Mouse (Mus musculus) myocyte (in vitro differentiated cells): ENCODE measurements around the gene Btbd11. TPM values are rescaled to one million over a fixed set of nuclear protein-coding genes. Genes with fewer than 3 reads are reported as not detected.

Experiments
- H3K27me3 ChIP-seq: one replicate; pipeline ENCODE4 v1.6.1; 2011; ENCODE audit not compliant: control insufficient read depth, insufficient read depth, insufficient read length
- H3K36me3 ChIP-seq: one replicate; pipeline ENCODE4 v1.6.1; 2011; ENCODE audit not compliant: control insufficient read depth, insufficient read depth
- H3K4me2 ChIP-seq: one replicate; pipeline ENCODE4 v1.6.1; 2011; ENCODE audit warnings: low read depth, control low read depth
- H3K4me3 ChIP-seq: one replicate; pipeline ENCODE4 v1.5.1; 2011; ENCODE audit warnings: mild to moderate bottlenecking, control low read depth, moderate library complexity
- H3K79me2 ChIP-seq: one replicate; pipeline ENCODE4 v1.6.1; 2011; ENCODE audit not compliant: control insufficient read depth, insufficient read depth
- H3ac ChIP-seq: one replicate; pipeline ENCODE4 v1.6.1; 2011; ENCODE audit not compliant: control insufficient read depth, insufficient read length
- CEBPB ChIP-seq: IDR thresholded peaks from 2 replicates; pipeline ENCODE4 v1.6.1; 2011; ENCODE audit warnings: mild to moderate bottlenecking, moderate library complexity; ENCODE audit not compliant: poor library complexity, insufficient read depth, severe bottlenecking
- E2F4 ChIP-seq: IDR thresholded peaks from one replicate; pipeline ENCODE4 v1.6.1; 2011; ENCODE audit warnings: mild to moderate bottlenecking, control low read depth, moderate library complexity; ENCODE audit not compliant: insufficient read depth
- MAX ChIP-seq: IDR thresholded peaks from one replicate; pipeline ENCODE4 v1.6.1; 2011; ENCODE audit warnings: low read depth, mild to moderate bottlenecking, control low read depth
- MYOD1 ChIP-seq, 3 experiments: IDR thresholded peaks; one replicate each; pipeline ENCODE4 v1.6.1; 2011; ENCODE audit warnings: control low read depth in 2 of 3, low read depth in 2 of 3, mild to moderate bottlenecking in 2 of 3, moderate library complexity in 1 of 3; ENCODE audit not compliant: insufficient read length in 2 of 3, control insufficient read depth in 1 of 3
- MYOG ChIP-seq, 3 experiments: IDR thresholded peaks; one replicate each; pipeline ENCODE4 v1.6.1; 2011; ENCODE audit warnings: control low read depth in 2 of 3, low read depth in 2 of 3, mild to moderate bottlenecking in 2 of 3; ENCODE audit not compliant: insufficient read length in 2 of 3, control insufficient read depth in 1 of 3, insufficient read depth in 1 of 3
- POLR2A ChIP-seq: IDR thresholded peaks from one replicate; pipeline ENCODE4 v1.6.1; 2011; ENCODE audit warnings: low read depth, mild to moderate bottlenecking, control low read depth, moderate library complexity; ENCODE audit not compliant: insufficient read length
- POLR2AphosphoS2 ChIP-seq: IDR thresholded peaks from one replicate; pipeline ENCODE4 v1.6.1; 2011; ENCODE audit warnings: low read depth, control low read depth; ENCODE audit not compliant: insufficient read length
- REST ChIP-seq: IDR thresholded peaks from one replicate; pipeline ENCODE4 v1.6.1; 2011; ENCODE audit warnings: mild to moderate bottlenecking, control low read depth, moderate library complexity; ENCODE audit not compliant: insufficient read depth, insufficient read length
- SRF ChIP-seq: IDR thresholded peaks from one replicate; pipeline ENCODE4 v1.6.1; 2011; ENCODE audit warnings: low read depth; ENCODE audit not compliant: control insufficient read depth, insufficient read length
- TCF12 ChIP-seq: IDR thresholded peaks from one replicate; pipeline ENCODE4 v1.6.1; 2011; ENCODE audit warnings: mild to moderate bottlenecking, control low read depth; ENCODE audit not compliant: poor library complexity, insufficient read depth, severe bottlenecking
- TCF3 ChIP-seq: IDR thresholded peaks from one replicate; pipeline ENCODE4 v1.6.1; 2011; ENCODE audit warnings: low read depth, control low read depth; ENCODE audit not compliant: insufficient read length
- USF1 ChIP-seq: IDR thresholded peaks from one replicate; pipeline ENCODE4 v1.6.1; 2011; ENCODE audit warnings: low read depth, mild to moderate bottlenecking, control low read depth, moderate library complexity
- polyA plus RNA-seq: library from polyadenylated mRNA; unstranded; fragments of >200 nt; fragmentation: generic; extraction: Trizol; gene quantifications from one replicate; pipeline ENCODE4 v1.2.1, GENCODE M21; 2012; ENCODE audit warnings: missing spikeins

Btbd11 gene
- polyA plus RNA-seq, 1 experiment: 6.8 TPM

DNA sequence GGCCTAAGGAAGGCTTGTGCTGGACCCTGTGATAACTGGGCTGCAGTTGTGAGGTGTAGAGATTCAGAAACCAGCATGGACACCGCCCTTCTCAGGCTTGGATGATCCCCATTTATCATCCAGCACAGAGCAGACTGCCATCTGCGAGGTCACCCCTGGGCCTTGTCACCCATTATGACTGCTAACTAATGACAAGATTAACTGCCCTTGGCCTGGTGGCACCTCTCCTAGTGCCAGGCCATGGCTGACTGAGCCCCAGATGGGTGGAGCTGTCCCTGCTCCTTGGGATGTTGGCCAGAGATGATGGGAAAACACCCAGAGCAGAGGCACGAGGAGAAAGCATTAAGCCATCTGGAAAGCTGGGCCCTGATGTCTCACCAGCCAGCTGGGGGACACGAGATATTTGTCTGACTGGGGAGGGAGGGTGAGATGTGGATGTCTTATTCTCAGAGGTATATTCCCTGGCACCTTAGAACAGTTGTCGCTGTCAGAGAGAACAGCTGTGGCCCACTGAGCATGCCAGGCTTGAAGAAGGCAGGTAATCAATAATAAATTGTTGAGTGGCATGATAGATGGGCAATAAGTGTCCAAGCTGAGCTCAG lies 121.7 kb downstream of the Btbd11 start:
- no peak overlapping the region for H3K4me3 ChIP-seq
- H3ac ChIP-seq: no peak overlapping the region
- H3K79me2 ChIP-seq: no peaks in the 10 kb centered on the region
- no peak for TF ChIP-seq REST
- TF ChIP-seq MYOD1 (IDR thresholded peaks at IDR 0.05; ENCODE audit: control insufficient read depth in 1 of 3, insufficient read length in 2 of 3, low read depth in 2 of 3): no peak
- no peak for TF ChIP-seq CEBPB
- no peak for TF ChIP-seq TCF3
- no peaks in the 10 kb centered on the region for H3K36me3 ChIP-seq
- no peaks in the 10 kb centered on the region for H3K27me3 ChIP-seq
- H3K4me2 ChIP-seq: no peak overlapping the region

- H3K27me3 ChIP-seq: no peaks in the 10 kb centered on the region
- no peaks in the 10 kb centered on the region for H3K36me3 ChIP-seq
- H3K4me2 ChIP-seq: no peak overlapping the region
- TF ChIP-seq POLR2AphosphoS2: no peak
- TF ChIP-seq MAX: no peak
- TF ChIP-seq SRF: no peak
- no peak for TF ChIP-seq E2F4
- TF ChIP-seq TCF3: no peak
- TF ChIP-seq USF1: no peak
- no peak for TF ChIP-seq POLR2A
- no peak for TF ChIP-seq TCF12
- TF ChIP-seq CEBPB: no peak
- TF ChIP-seq MYOD1 (IDR thresholded peaks at IDR 0.05; ENCODE audit: control insufficient read depth in 1 of 3, insufficient read length in 2 of 3, low read depth in 2 of 3): no peak
- TF ChIP-seq REST: no peak
- TF ChIP-seq MYOG (IDR thresholded peaks at IDR 0.05; ENCODE audit: control insufficient read depth in 1 of 3, insufficient read depth in 1 of 3, insufficient read length in 2 of 3, low read depth in 2 of 3): no peak
- H3K79me2 ChIP-seq: no peaks in the 10 kb centered on the region
- no peak overlapping the region for H3ac ChIP-seq
- H3K4me3 ChIP-seq: no peak overlapping the region
Observed at GRCm38 (mm10) chr10:85509000-85509399, 122.4 kb downstream of the Btbd11 start.

DNA sequence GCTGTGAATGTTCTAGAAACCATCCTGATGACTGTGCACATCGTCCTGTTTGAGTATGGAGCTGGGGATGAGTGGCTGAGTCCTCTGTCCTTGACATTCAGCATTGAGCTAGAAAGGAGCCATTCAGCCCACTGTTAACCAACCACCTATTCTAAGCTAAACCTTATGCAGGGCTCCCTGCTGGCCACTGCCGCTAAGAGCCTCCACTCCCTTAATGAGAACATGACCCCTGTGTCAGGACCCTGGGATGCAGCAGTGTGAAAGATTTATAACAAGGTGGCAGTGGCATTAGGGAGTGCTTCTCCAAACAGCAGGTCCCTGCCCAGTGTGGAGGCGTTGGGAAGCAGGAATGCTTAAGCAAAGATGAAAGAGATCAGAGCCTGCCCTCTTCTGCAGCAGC lies 123.7 kb downstream of the Btbd11 start:
- Histone ChIP-seq H3K36me3 (no peaks in the 10 kb centered on the region), H3K27me3 (no peaks in the 10 kb centered on the region), H3K4me2 (no peak overlapping the region), H3ac (no peak overlapping the region), H3K4me3 (no peak overlapping the region), H3K79me2 (no peaks in the 10 kb centered on the region)
- TF ChIP-seq POLR2AphosphoS2: no peak
- TF ChIP-seq USF1: no peak
- TF ChIP-seq MYOD1 (IDR thresholded peaks at IDR 0.05; ENCODE audit: control insufficient read depth in 1 of 3, insufficient read length in 2 of 3, low read depth in 2 of 3): no peak
- TF ChIP-seq POLR2A: no peak
- no peak for TF ChIP-seq REST

DNA sequence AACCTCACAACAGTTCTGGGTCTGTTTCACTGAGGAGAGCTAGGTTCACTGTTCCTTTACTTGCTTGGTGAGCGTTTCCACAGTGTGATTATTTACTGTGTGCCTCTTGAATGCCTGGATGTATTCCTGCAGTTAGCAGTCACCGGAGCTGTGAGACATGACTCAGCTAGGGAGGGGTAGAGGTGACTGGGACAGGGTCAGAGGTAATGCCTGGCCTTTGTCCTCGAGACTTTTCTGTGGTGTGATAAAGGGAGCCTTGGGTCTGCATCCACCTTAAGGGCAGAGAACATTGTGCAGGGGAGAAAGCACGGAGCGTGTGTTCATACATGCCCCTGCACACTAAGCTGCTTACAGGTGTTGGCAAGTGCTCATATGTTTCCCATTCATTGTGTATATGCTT lies 126.2 kb downstream of the Btbd11 start:
- H3K4me3 ChIP-seq: no peak overlapping the region
- no peak overlapping the region for H3K4me2 ChIP-seq
- TF ChIP-seq USF1: no peak
- no peak for TF ChIP-seq SRF
- no peak for TF ChIP-seq MYOD1 (IDR thresholded peaks at IDR 0.05; ENCODE audit: control insufficient read depth in 1 of 3, insufficient read length in 2 of 3, low read depth in 2 of 3)
- TF ChIP-seq MYOG (IDR thresholded peaks at IDR 0.05; ENCODE audit: control insufficient read depth in 1 of 3, insufficient read depth in 1 of 3, insufficient read length in 2 of 3, low read depth in 2 of 3): no peak
- no peaks in the 10 kb centered on the region for H3K36me3 ChIP-seq
- H3K79me2 ChIP-seq: no peaks in the 10 kb centered on the region
- no peaks in the 10 kb centered on the region for H3K27me3 ChIP-seq
- no peak overlapping the region for H3ac ChIP-seq

DNA sequence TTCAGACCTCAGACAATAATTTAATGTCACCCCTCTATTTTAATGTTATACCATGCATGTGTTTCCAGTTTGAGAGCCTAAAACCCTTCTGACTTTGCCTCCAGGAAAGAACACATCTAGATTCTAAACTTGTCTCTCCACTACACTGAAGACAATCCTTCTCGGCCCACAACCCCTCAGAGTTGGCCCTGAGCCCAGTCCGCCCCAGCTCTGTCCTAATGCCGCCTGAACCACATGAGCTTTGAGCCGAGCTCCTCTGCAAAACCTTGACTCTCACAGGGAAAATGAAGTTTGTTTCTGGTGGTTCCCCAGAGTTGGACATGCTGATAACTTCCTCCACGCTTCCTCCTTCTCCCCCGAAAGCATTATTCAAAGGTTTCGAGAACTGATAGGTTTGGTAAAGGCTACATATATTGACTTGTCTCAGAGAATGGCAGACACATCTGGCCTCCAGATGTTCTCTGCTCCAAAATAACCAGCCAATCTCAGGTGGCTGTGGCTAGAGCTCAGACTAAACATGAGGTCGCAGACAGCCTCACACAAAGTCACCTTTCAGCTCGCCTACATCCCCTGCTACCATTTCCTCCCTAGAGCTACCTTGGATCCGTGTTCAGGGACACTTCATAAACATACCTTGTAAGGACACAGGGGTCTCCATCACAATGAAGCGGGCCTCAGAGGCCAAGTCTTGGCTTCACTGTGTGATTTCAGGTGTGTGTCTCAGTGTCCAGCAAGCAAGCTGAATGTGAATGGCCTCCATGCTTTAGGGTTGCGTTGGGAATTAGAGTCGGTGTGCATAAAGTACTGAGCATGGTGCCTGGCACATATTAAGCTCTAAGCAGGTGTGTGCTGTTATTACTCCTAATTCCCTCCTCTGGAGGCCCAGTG lies 130.9 kb downstream of the Btbd11 start:
- Histone ChIP-seq H3K79me2 (no peaks in the 10 kb centered on the region), H3K36me3 (no peaks in the 10 kb centered on the region), H3K4me2 (no peak overlapping the region), H3K27me3 (no peaks in the 10 kb centered on the region), H3K4me3 (no peak overlapping the region), H3ac (no peak overlapping the region)
- no peak for TF ChIP-seq TCF3
- no peak for TF ChIP-seq MYOD1 (IDR thresholded peaks at IDR 0.05; ENCODE audit: control insufficient read depth in 1 of 3, insufficient read length in 2 of 3, low read depth in 2 of 3)
- TF ChIP-seq MYOG (IDR thresholded peaks at IDR 0.05; ENCODE audit: control insufficient read depth in 1 of 3, insufficient read depth in 1 of 3, insufficient read length in 2 of 3, low read depth in 2 of 3): no peak
